Mouse (Mus musculus) midbrain, embryonic 11.5 days (tissue): ENCODE data around the gene 1300017J02Rik. TPM values are rescaled to one million over a fixed set of nuclear protein-coding genes. Genes with fewer than 3 reads are reported as not detected.

Experiments
- ATAC-seq: fragments of 200-750 bp; cut with Nextera tagmentation; 2 replicates; pipeline ENCODE4 v1.8.0; 2017; ENCODE audit warnings: moderate TSS enrichment, moderate library complexity; ENCODE audit not compliant: low FRiP score
- DNase-seq: peaks from one replicate; pipeline ENCODE4 v3.0.0; 2015; ENCODE audit warnings: low spot score; ENCODE audit errors: missing footprints
- H3K27ac ChIP-seq: fragments of 300-500 bp; sonication (generic); 2 replicates; pipeline ENCODE4 v1.5.1; 2014; ENCODE audit warnings: low read depth, low read length
- H3K27me3 ChIP-seq: fragments of 300-500 bp; sonication (generic); 2 replicates; pipeline ENCODE4 v1.6.1; 2014; ENCODE audit warnings: mild to moderate bottlenecking, low read length, moderate library complexity, mixed read lengths; ENCODE audit not compliant: control insufficient read depth, insufficient read depth
- H3K36me3 ChIP-seq: fragments of 300-500 bp; sonication (generic); 2 replicates; pipeline ENCODE4 v1.6.1; 2014; ENCODE audit warnings: mild to moderate bottlenecking, low read length, moderate library complexity, mixed read lengths; ENCODE audit not compliant: control insufficient read depth, insufficient read depth
- H3K4me1 ChIP-seq: fragments of 300-500 bp; sonication (generic); 2 replicates; pipeline ENCODE4 v1.6.1; 2014; ENCODE audit warnings: low read length; ENCODE audit not compliant: control insufficient read depth, insufficient read depth
- H3K4me2 ChIP-seq: fragments of 300-500 bp; sonication (generic); 2 replicates; pipeline ENCODE4 v1.6.1; 2014; ENCODE audit warnings: mild to moderate bottlenecking, moderate library complexity
- H3K4me3 ChIP-seq: fragments of 300-500 bp; sonication (generic); 2 replicates; pipeline ENCODE4 v1.5.1; 2014; ENCODE audit warnings: low read depth, low read length
- H3K9ac ChIP-seq: fragments of 300-500 bp; sonication (generic); 2 replicates; pipeline ENCODE4 v1.6.1; 2014; ENCODE audit warnings: low read length
- H3K9me3 ChIP-seq: fragments of 300-500 bp; sonication (generic); 2 replicates; pipeline ENCODE4 v1.6.1; 2016; ENCODE audit warnings: low read length; ENCODE audit not compliant: control insufficient read depth
- WGBS: fragments of 180-500 bp; shearing (Covaris S2); extraction: QIAGEN DNeasy Blood & Tissue Kit; methylation state at CpG from one replicate; pipeline ENCODE4 v1.1.7; 2014; 5-methylcytosine and 5-hydroxymethylcytosine counted together
- polyA plus RNA-seq: library from polyadenylated mRNA; unstranded; fragments of >200 nt; fragmentation: Nextera tagmentation; extraction: Ambion mirVana; gene quantifications from 2 replicates; pipeline ENCODE4 v1.2.1, GENCODE M21; 2014

Gene 1300017J02Rik
- polyA plus RNA-seq, 1 experiment from 2014 or later = 2.7 TPM

DNA sequence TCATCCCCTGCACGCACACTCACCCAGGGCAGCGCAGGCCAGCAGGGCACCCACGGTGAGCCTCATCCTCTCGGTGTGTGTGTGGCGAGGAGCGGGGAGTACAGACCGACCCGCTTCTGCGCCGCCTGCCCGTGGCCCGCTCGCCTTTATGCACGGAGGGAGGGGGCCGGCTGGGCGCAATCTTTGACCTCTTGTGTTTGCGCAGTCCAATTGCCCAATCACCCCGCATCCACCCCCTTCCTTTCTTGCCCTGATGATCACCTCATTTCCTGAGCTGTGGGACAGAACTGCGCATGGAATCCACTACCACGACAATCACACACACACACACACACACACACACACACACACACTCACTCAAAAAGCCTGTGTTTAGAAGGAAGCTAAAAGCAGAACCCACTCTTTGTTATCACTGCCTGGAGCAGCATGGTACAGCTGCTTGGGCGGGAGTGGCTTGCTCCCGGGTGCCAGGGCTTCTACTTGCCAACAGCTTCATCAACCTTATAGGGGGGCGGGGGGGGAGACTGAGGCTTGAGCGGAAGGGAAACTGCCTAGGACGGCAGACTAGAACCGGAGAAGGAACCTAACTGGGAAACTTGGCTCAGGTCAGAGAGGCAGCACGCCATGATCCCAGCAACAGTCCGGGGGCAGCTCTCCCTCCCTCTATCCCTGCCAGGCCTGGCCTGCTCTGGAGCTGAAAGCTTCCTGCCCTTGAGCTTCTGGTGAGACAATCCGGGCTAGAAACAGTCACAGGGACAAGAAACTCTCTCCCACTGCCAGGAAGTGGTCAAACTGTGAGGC is 74.5 kb downstream of the 1300017J02Rik start, which contains the start of the genes Gm20425 and Trf:
Gene Gm20425, minus strand, starts transcription at position 157 of the 801 bp plus-strand sequence.
Gene Trf, minus strand, starts transcription at position 294 of the 801 bp plus-strand sequence.
- peak; percentile 50; the same call in 1 of the 2 replicates for ATAC-seq
- H3K27ac ChIP-seq = no peak within 1 kb of the TSS
- 61% methylated on average over 29 of the region's 29 CpGs for WGBS

GRCm38 (mm10) chr9:103229037-103229867 is 75.6 kb downstream of the 1300017J02Rik start:
- Histone ChIP-seq H3K36me3 (no peaks in the 10 kb centered on the region), H3K27ac (no peak overlapping the region), H3K27me3 (no peaks in the 10 kb centered on the region), H3K9ac (no peak overlapping the region), H3K4me2 (no peak overlapping the region), H3K4me1 (no peaks in the 10 kb centered on the region), H3K4me3 (no peak overlapping the region), H3K9me3 (no peaks in the 10 kb centered on the region)
- ATAC-seq (no peak), DNase-seq (peak; percentile 77)
- 86% methylated on average over 15 of the region's 15 CpGs for WGBS

More for the DNA sequence above, 74.5 kb downstream of the 1300017J02Rik start, which contains the start of the genes Gm20425 and Trf:
- Histone ChIP-seq H3K4me1 (no peaks in the 10 kb centered on the region; the same call in 1 of the 2 replicates), H3K9ac (peak within 1 kb of the TSS; percentile 13; the same call in 1 of the 2 replicates), H3K36me3 (no peaks in the 10 kb centered on the region), H3K4me2 (0 out of 2 replicates have a peak within 1 kb of the TSS, but pooled peaks have one; percentile 0), H3K27me3 (no peaks in the 10 kb centered on the region), H3K4me3 (no peak within 1 kb of the TSS), H3K9me3 (no peaks in the 10 kb centered on the region)
- DNase-seq = peak; percentile 86

GRCm38 (mm10) chr9:103228370-103229003 is 76.4 kb downstream of the 1300017J02Rik start:
- Histone ChIP-seq H3K9ac (no peak overlapping the region), H3K27ac (no peak overlapping the region), H3K36me3 (no peaks in the 10 kb centered on the region), H3K27me3 (no peaks in the 10 kb centered on the region), H3K4me3 (no peak overlapping the region), H3K9me3 (no peaks in the 10 kb centered on the region), H3K4me2 (no peak overlapping the region), H3K4me1 (no peaks in the 10 kb centered on the region)
- ATAC-seq = no peak
- DNase-seq = peak; percentile 79
- WGBS = 94% methylated on average over 13 of the region's 13 CpGs

DNA sequence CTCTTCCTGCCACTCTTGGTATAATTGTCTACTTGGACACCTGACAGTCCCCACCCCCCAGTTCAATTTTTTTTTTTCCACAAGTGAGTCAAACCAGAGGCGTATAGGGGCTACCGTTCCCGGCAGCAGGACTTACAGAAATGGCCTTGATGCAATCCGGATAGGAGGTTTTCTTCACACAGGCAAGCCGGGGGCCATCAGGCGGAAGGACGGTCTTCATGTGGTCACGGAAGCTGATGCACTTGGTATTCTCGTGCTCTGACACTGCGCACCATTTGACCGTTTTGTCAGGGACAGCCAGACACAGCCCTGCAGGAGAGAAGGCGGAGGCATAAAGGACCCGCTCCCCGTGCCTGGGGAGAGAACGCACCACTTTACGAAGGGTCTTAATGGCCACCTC is 77.1 kb downstream of the 1300017J02Rik start:
- WGBS = 90% methylated on average over 16 of the region's 16 CpGs

DNA sequence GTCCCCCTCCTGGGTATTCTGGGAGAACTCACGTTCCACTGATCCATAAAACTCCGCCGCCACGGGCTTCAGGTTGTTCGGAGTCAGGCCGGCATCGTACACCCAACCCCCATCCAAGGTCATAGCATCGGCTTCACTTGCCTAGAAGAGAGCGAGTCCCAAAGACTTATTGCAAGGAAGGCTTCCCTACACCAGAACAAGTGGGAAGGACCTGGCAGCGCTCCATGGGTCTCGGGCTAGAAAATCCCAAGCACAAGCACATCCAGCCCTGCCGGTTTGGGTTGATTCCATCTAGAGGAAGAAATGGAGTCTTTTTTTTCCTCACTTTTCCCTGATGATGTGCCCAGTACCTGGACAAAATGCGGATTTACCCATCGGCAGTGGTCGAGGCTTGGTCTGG is 78.1 kb downstream of the 1300017J02Rik start:
- Histone ChIP-seq H3K4me2 (no peak overlapping the region), H3K4me1 (no peaks in the 10 kb centered on the region), H3K27me3 (no peaks in the 10 kb centered on the region), H3K4me3 (no peak overlapping the region), H3K36me3 (no peaks in the 10 kb centered on the region), H3K9me3 (no peaks in the 10 kb centered on the region), H3K27ac (no peak overlapping the region), H3K9ac (no peak overlapping the region)
- WGBS = 94% methylated on average over 15 of the region's 15 CpGs
- no peak for ATAC-seq
- no peak for DNase-seq

More for the DNA sequence above, 77.1 kb downstream of the 1300017J02Rik start:
- Histone ChIP-seq H3K9ac (no peak overlapping the region), H3K4me3 (no peak overlapping the region), H3K36me3 (no peaks in the 10 kb centered on the region), H3K27me3 (no peaks in the 10 kb centered on the region), H3K4me2 (no peak overlapping the region), H3K27ac (no peak overlapping the region), H3K4me1 (no peaks in the 10 kb centered on the region), H3K9me3 (no peaks in the 10 kb centered on the region)
- ATAC-seq (no peak), DNase-seq (no peak)

DNA sequence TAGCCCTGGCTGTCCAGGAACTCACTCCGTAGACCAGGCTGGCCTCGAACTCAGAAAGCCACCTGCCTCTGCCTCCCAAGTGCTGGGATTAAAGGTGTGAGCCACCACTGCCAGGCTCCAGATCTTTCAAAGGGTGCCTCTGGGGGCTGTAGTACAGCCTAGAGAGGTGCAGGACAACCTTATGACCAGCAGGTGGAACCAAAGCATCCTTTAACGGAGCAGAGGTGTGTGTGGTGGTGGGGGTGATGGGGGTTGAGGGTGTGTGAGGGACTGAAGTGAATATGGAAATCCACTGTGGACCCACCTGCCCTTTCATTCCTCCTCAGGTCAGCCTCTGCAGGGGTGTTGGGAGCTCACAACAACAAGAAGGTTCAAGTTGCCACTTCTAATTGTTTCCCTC is 79.4 kb downstream of the 1300017J02Rik start:
- ATAC-seq (no peak), DNase-seq (no peak)
- Histone ChIP-seq H3K4me2 (no peak overlapping the region), H3K4me1 (no peaks in the 10 kb centered on the region), H3K9me3 (no peaks in the 10 kb centered on the region), H3K4me3 (no peak overlapping the region), H3K27me3 (no peaks in the 10 kb centered on the region), H3K9ac (no peak overlapping the region), H3K36me3 (no peaks in the 10 kb centered on the region), H3K27ac (no peak overlapping the region)
- WGBS = 71% methylated on average over 3 of the region's 3 CpGs

- H3K36me3 ChIP-seq = no peaks in the 10 kb centered on the region; the same call in 1 of the 2 replicates
- DNase-seq (no peak), ATAC-seq (no peak)
- H3K4me3 ChIP-seq = no peak overlapping the region
- no peak overlapping the region for H3K27ac ChIP-seq
- H3K9me3 ChIP-seq = no peaks in the 10 kb centered on the region
- 92% methylated on average over 7 of the region's 7 CpGs for WGBS
- no peaks in the 10 kb centered on the region for H3K27me3 ChIP-seq
- H3K4me2 ChIP-seq = no peak overlapping the region
- H3K4me1 ChIP-seq = no peaks in the 10 kb centered on the region
- no peak overlapping the region for H3K9ac ChIP-seq
These were observed 80.2 kb downstream of the 1300017J02Rik start for GRCm38 (mm10) chr9:103224721-103225120.

- H3K4me1 ChIP-seq = no peaks in the 10 kb centered on the region
- no peak overlapping the region for H3K9ac ChIP-seq
- H3K27ac ChIP-seq = no peak overlapping the region
- no peaks in the 10 kb centered on the region; the same call in 1 of the 2 replicates for H3K36me3 ChIP-seq
- no peak overlapping the region for H3K4me2 ChIP-seq
- H3K27me3 ChIP-seq = no peaks in the 10 kb centered on the region
- 86% methylated on average over 6 of the region's 6 CpGs for WGBS
- no peaks in the 10 kb centered on the region for H3K9me3 ChIP-seq
- no peak for DNase-seq
- ATAC-seq = no peak
- H3K4me3 ChIP-seq = no peak overlapping the region
These were observed 90.6 kb downstream of the 1300017J02Rik start for GRCm38 (mm10) chr9:103214281-103214680.
